Mouse (Mus musculus): Measurements from ENCODE around the gene Cpe. TPM values are rescaled to one million over a fixed set of nuclear protein-coding genes. Genes with fewer than 3 reads are reported as not detected.

Cpe gene
- total RNA-seq, 4 experiments from 2014 or later = 2,655 to 2,856 (median 2,753) TPM

DNA sequence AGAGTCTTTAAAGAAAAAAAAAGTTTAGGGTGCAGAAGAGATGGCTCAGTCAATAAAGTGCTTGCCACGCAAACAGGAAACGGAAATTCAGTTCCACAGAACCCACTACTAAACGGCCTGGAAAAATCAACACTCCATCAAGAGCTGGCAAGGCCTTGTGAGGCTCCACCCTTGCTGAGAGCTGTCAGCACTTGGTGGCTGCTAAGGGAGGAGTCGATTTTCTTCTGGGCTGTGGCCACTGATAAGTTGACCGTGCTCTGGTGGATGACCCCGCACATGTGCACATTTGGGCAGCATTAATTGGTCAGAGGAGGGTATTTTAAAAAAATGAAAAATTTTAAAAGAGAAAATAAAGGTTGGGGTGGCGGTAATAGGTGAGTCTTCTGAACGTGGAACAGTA, 114.6 kb downstream of the Cpe start:
- no peak for DNase-seq (ENCODE audit: low spot score in 2 of 2)

DNA sequence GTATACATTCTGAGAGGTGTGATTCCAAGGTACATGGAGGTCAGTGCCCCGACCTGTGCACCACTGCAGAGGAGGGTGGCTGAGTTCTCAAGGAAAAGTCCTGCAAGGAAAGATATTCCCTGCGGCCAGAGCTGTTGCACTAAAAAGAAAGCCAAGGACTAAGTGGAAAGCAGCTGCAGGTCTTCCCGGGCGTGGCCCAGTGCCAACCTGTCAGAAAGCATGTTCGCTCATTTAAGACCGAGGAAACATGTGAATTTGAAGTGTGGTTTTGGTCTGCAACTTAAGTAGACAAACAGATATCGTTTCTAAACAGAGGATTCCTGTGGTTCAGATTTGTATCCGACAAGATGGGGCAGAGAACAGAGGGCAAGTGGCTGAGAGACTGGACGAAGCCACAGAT, 117.9 kb downstream of the Cpe start:
- no peak for DNase-seq (ENCODE audit: low spot score in 2 of 2)

DNA sequence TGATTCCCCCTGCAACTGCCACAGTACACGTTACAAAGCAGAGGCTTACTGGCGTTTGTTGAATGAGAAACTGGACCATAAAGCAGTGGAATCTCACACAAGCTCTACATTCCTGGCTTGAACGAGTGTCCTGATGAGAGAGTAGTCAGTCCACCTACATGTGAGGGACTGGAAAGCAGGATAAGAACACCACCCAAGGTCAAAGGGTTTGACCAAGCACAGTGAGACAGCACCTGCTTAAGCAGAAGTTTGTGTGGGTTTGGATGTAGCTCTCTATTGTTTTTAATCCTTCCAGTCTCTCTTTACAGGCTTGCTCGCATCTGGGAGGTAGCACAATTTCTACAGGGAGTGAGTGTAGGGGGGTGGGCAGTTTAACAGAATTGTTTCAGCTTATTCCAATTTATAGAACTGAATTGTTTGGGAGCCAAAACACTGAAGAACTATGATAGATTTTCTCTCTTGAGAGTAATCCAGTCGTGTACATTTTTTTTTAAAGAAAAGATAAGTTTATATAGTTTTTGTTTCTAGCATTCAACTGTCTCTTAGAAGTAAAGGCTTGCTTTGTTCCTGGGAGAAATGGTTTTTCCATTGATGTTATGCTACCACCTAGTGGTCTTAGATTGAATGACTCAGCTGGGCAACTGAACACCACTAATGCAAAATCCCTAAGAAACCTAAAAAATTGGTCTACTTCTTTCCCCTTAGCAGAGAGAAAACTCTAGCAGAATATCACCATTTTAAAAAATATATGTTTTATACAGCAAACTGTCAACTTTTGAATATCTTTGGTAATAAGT, 144.6 kb downstream of the Cpe start:
- peak in 1 of 2 experiments; percentile 18 for DNase-seq (ENCODE audit: low spot score in 2 of 2)

DNA sequence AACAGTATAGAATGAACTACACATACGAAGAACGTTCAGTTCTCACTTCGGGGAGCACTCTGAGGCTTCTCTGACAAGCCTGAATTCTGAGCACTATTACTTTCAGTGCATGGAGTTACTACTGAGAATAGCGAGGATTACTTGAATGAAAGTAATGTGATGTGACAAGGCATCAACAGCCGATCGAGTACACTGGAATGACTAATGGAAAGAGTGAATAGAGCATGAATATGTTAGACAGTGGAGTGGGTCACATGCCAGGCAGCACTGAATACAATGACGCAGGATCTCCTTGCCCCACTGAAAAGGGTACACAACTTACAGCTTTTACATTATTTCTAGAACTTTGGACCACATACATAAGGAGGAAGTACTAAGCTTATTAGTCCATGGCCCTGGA, 149.4 kb downstream of the Cpe start:
- no peak for DNase-seq (ENCODE audit: low spot score in 2 of 2)

Other genes starting within 250 kb of the Cpe start
- gene Msmo1, start 40.7 kb upstream of the Cpe start, total RNA-seq (2022) = 100 to 1,000 TPM in 2 of 4 experiments, 10 to 100 TPM in 2; 70.7 to 134 (median 105) TPM
- gene Klhl2, start 157.0 kb upstream of the Cpe start, total RNA-seq (2022) = 100 to 1,000 TPM; 235 to 318 (median 267) TPM

All from layer of hippocampus, adult 8-10 months (tissue).